Mouse (Mus musculus) mouse embryonic stem cell (cell line): ENCODE measurements around the gene Rreb1.
"Not testable (repeated sequence)": the region's sequence is repeated elsewhere in the genome, so short reads cannot be mapped to it uniquely, and the experiment has no call there.

ENCODE experiments used
- in situ Hi-C, 2 experiments: fragments of 300-500 bp; cut with MboI; formaldehyde crosslinking; loops; 1 replicate in 1 of 2; 3 replicates in 1 of 2; pipeline ENCODE4 v1.14.3; 2019 to 2020; ENCODE audit warnings: low sequenced_read_pairs in 2 of 2, low pct_unique_long_range_greater_than_20kb in 1 of 2, mixed read lengths in 1 of 2; ENCODE audit not compliant: unreplicated experiment in 1 of 2

The Rreb1 gene

DNA sequence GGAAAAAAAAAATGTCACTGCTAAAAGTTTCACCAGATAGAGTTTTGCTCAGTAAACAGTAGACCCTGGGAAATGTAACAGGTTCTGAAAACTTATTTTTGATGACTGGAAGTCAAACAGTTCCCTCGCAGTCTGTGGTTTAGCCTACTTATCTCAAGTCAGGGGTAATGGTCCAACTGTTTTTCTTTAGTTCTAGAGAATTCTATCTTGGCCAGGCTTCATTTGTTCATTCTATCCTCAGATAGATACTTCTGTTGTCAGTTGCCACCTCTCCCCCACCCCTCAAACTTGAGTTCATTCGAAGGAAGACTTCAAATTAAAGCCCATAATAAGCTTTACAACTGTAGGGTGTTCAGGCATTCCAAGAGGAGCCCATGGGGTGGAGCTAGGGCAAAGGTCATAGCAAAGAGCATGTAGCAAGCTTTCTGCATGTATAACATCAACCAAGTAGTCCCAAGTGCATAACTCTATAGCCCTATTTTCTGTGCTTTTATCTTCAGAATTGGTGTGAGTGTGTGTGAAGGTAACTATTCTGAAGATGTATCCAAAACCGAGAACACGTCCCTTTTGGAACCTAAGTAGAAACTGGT lies 46.2 kb downstream of the Rreb1 start:
- in situ Hi-C loops = loop anchor here in 1 of 2 experiments (25.0 kb wide), 1 partner anchor 1087 kb away; the partner anchor contains the start of gene Nrn1

DNA sequence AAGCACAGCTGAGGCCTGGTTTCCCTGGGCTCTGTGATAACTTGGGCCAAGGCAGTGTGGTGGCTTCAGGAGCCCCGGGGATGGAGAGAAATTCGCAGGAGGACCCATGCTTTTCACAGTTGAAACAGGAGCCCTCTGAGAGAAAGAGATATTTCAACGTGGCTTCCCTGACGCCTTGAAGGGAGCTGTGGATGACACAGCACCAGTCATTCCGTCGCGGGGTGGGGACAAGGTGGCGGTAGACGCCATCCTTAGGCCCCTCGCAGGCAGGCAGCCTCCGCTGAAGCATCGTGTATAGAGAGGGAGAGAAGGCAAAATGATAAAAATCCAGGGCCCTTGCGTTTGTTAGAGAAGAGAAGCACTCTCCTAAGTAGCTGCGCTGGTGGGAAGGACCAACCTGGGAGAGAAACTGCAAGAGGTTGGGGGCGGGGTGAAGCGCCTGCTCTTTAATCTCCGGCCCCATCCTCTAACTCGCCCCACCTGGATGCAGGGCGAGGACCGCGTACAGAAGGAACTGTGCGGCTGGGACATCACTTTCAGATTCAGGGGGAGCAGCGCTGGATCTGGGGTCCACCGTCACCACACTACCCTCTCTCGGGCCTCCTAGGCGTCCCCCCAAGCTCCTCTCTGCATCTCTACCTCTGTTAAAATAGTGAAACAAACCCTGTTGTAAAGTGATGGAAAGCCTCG lies 46.9 kb downstream of the Rreb1 start:
- in situ Hi-C loops = loop anchor here in 1 of 2 experiments (25.0 kb wide), 1 partner anchor 1088 kb away; the partner anchor contains the start of gene Nrn1

DNA sequence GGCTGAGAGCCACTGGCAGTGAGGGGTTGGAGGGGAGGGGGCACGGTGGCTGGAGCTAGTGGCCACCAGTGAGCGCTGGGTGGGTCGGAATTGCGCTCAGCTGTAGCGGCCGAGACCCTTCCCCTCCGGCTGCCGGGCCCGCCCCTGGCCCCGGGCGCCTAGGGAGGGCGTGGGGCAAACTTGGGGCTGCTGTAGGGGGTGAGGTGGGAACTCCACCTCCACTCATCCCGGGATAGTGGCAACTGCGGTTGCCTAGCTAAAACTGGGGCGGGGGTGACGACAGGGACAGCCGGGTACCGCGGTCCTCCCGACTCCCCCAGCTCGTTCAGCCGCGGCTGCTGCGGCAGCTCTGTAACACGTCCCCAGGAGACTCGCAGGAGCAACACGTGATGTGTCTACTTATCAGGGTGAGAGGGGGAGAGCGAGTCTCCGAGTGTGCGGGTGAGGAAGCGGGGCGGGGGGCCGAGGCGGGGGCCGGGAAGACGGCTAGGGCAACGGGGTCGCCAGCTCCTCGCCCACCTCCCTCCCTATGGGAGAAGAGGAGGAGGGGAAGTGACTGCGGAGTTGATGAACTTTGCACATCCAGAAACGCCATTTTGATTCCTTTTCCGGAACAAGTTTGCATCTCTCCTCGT lies 47.6 kb downstream of the Rreb1 start:
- in situ Hi-C loops = no loop called here

DNA sequence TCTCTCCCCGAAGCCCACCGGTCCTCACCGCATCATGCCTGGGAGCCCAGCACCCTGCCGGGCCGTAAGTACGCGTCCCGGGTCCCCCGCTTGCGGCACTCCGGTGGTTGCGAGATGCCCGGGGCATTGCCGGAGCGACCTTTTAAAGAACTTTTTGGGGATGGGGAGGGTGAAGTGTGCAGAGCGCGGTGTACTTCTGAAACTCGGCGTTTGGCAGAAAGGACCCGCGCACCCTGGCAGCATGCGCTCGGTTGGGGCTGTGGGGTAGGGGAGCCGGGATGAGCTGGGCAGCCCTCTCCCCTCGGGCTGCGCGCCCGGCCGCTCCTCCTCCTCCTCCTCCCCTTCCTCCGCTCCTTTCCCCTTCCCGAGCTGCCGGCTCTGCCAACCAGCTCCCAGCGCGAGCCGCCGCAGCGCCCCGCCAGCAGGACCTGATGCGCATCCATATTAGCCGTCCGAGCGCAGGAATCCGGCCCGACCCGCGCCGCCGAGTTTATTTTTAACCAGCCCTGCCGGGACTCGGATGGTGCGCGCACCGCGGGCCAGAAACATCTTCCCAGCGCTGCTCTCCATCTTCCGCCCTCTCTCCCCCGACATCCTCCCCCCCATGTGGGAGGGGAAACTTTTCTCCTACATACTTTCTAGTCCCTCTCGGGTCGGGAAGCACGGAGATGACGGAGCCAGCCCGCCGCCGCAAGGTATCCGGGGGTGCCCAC lies 48.2 kb downstream of the Rreb1 start:
- in situ Hi-C loops = no loop called here

DNA sequence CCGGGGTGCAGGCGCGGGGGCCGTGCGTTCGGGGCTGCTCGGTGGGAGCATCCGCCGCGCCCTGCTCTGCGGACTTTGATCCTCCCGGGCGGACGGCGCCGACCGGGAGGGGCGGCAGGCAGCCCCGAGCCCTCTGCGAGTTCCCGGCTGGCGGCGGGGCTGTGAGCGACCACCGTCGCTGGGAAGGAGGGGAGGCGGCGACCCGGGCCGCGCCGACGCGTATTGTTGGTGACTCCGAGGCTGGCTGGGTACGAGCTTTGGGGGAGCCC lies 48.7 kb downstream of the Rreb1 start:
- in situ Hi-C loops = no loop called here

DNA sequence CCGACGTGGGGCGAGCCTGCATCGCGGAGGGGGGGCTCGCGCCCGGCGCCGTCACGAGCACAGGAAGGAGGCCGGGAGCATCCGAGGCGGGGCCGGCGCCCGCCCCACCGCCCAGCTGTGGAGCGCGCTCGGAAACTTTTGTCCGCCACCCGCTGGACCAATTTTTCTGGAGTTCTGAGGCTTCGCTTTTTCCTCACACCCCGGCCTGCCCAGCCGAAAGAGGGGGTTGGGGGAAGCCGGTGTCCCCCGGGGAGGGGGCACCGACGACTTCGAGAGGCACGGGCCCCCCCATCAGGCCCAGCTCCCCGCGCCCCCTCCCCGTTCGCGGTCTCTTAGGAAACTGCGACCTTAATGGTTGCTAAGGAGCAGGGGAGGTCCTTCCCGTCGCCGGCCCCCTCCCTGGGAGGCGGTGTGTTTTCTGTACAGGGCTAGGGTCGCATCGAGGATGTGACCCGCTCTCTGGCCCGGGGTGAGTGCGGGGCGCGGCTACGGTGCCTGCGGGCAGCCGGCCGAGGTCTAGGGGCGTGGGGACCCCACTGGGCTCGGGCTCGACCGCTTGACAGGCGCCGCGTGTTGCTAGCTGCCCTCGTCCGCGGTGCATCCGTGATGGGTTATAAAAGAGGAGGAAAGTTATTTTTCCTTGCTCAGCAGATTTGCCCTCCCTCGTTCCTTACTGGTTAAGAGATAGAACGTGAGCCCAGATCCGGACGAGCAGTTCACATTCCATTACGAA lies 49.2 kb downstream of the Rreb1 start:
- in situ Hi-C loops = no loop called here

DNA sequence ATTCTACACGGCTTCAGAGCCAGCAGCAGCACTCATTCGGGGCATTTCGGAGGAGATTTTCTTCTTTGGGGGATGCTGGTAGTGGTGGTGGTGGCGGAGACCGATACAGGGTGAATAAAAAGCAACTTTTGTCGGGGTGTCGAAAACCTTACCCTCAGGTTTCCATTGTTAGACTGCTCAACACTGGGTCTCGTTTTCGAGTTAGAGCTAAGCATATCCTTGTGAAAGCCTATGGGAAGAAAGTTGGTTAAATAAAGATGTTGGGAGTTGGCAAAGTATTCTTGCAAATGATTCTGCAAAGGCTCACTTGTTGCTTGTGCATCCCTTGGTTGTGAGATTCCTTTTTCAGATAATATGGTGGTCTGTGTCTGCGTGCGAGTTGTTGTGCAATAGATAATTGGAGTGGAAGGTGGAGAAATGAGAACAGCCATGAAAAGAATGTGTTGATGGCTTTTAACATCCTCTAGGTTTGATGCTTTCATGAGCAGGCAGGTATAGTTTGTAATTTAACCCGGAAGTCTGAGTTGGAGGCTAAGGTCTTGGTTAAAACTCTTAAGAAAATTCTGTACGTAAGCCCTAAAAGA lies 49.9 kb downstream of the Rreb1 start:
- in situ Hi-C loops = no loop called here

DNA sequence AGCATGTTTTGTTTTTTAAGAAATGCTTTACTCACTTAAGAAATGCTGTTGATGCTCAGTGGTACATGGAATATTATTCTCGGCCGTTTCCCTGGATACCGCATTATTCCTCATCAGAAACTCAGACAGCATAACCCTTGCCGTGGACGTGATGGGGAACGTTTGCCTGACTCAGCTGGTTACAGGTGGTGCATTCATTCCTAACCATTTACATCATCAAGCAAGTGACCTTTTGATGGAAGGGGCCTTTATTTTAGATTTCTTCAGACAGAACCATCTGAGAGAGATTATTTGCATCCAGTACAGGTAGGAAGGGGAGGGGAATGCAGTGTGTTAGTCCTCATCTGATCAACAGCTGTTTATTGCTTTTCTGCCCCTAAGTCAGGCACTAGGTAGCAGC lies 50.7 kb downstream of the Rreb1 start:
- in situ Hi-C loops = no loop called here

DNA sequence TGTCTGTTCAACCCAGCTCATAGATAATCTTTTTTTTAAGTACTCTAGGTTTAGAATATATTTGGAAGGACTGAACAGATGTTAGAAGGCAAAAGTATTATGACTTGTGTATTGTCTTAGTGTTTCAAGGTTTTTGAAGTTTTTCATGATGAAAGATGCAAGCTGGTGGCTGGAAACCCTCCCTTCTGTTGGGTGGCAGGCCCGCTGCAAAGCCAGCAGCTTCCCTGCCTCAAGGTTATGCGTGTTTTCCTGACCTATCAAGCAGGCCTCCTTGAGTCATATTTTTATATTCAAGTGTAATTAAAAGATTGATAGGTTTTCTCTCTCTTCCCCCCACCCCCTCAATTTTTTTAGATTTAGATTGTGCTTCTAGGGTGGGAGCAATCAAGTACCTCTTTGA lies 52.1 kb downstream of the Rreb1 start:
- in situ Hi-C loops = no loop called here

DNA sequence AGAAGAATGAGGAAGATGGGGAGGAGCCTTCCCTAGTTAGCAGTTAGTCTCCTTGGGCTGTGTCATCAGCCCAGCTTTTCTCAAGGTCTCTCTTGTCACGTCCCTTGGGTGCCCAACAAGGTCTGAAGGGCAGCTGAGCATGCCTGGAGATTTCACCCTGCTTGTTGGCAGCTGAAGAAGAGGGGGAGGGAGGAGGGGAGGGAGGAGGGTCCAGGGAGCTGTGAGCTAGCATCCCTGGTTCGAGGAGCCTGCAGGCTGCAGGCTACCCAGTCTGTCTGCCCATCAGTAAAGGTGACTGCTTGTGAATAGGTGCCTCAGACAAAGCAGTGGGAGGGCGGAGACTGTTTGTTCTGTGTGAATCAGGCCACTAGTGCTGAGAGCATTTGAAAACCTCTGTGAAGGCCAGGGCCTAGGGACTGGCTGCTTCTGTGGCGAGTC lies 52.7 kb downstream of the Rreb1 start:
- in situ Hi-C loops = no loop called here

DNA sequence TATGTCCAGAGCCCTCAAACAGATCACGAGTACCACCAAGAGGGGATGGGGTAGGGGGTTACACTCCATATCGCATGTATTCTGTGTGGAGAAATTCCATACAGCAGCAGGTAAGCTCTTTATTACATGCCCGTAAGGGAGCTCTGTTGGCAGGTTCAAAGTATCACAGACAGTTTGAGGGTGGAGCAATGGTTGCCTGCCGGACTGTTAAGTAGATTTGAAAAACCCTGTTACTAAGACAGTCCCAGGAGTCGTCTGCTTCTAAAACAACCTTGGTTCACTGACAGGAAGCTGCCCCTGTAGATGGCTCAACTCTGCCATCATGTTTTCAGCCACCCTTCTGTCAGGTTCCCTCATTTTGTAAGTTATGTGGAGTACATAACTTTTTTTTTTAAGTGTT lies 54.3 kb downstream of the Rreb1 start:
- in situ Hi-C loops = no loop called here

DNA sequence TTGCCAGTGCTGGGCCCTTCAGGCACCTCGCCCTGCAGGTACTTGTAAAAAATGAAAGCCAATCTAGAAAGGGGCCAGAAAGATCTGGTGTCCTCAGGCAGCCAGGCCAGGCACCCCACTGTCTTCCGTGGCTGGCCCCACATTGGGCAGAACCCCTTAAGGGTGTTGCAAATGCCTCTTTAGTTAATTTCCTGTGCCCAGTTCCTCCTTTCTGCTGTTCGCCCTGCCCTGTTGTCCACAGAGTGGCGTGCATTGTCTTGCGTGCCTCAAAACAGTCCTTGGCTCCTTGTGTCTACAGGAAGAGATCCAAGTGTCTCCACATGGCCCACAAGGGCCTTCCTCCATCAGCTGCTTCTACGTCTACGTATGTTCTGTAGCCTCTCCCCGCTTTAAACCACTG lies 55.3 kb downstream of the Rreb1 start:
- in situ Hi-C loops = no loop called here

DNA sequence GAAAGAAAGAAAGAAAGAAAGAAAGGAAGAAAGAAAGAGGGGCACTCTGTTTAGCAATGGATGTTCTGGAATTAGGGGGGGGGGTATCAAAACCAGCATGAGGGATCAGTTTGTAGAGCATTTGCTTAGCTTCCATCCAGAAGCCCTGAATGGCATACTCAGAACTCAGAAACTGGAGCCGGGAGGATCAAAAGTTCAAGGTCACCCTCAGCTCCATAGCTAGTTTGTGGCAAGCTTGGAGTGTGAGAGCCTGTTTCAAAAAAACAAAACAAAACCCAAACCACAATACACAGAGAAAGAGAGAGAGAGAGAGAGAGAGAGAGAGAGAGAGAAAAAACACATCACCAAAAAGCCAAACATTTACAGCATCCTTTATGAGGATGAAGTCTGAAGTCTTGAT lies 57.1 kb downstream of the Rreb1 start:
- in situ Hi-C loops = no loop called here

DNA sequence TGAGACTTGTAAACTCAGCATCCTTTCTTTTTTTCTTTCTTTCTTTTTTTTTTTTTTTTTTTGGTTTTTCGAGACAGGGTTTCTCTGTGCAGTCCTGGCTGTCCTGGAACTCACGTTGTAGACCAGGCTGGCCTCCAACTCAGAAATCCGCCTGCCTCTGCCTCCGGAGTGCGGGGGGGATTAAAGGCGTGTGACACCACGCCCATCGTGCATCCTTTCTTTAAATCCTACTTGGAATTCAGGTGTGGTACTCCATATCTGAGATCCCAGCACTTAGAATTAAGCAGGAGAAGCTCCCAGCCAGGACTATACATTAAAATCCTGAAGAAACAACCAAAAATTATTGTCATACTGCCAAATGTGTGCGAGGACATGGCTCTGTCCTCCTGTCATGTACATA lies 57.6 kb downstream of the Rreb1 start:
- in situ Hi-C loops = not testable (repeated sequence)

DNA sequence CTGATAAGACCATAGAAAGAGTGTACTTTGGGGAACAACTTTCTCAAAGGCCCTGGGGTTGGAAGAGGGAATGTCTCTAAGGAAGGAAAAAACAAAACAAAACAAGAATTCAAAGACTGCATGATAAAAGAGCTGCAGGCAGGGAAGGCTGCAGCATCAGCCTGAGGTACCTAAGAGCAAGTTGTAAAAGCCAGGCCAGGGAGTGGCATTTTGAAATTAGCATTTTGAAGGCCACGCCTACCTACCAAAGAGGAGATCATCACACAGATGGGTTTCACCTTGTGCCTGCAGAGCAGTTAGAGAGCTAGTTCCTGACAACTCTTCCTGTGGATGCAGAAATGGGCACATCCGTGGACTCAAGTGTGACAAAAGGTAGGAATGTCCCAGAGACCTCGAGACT lies 59.2 kb downstream of the Rreb1 start:
- in situ Hi-C loops = no loop called here

DNA sequence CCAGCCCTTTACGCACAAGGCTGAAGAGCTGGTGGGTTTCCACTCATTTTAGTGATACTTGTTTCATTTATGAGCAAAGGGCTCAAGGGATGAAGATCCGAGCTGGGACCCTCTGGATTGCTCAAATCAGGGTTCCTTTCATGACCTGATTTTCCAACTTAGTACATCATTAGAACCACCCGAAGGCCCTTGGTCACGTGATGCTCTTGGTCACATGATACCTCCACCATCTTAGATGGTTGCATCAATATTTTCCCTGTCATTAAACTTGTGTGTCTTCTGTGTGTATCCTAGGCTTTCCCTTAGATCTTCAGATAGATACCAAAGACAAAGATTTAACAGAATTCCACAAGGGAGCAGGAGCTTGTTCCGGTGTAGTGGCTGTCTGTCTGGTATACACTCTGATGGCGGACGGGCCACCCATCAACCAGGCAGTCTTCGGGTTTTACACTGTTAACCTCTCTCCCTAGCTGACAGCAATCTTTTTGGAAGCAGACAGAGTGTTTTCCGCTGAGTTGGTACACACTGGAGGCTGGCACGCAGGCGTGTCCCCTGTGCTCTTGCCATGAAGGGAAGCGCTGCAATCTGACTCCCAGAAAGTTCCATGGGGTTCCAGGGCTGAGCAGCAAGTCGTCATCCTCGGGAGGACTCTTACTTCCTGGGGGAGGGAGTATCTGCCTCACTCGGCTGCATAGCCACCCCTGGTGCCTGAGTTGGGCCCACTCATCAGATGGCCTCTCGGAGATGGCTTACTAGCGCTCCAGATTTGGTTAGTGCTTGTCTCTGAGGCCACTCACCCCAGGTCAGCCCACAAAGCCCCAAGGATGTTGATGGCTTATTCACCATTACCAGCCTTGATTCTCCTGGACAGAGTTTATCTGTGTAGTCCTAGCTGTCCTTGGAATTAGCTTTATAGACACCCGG lies 60.3 kb downstream of the Rreb1 start:
- in situ Hi-C loops = no loop called here

DNA sequence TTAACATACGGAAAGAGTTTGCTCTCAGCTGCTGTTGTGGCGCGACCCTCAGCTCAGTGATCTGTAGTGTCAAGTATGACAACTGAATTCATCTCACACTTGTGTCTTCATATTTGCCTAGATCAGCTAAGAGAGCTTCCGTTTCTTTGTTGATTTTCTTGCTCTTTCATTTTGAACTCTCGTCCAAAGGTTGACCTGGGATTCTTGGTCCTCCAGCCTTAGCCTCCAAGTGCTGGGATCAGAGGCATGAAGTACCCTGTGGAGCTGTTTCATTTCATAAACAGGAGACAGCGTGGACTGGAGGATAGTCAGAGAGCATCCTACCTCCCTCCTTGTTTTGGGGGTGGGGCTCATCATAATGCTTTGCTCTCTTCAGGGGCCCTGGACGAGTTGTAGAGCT lies 65.0 kb downstream of the Rreb1 start:
- in situ Hi-C loops = no loop called here

DNA sequence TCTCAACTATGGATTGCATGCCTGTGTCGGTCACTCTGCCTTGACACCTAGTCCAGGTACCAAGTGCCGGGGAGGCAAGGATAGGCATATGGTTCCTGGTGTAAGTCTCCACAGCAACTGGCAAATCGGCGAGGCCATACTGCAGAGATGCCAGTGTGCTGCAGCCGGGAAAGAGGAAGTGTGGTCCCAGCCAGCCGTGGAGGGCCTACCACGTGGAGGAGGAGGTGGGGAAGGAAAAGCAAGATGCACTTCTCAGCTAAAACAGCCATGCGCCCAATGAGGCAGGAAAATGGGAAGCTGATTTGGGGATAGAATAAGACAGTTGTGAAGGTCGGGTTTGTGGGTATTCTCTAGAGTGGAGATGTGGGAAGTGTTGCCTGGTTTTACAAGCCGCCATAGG lies 65.6 kb downstream of the Rreb1 start:
- in situ Hi-C loops = no loop called here
